Mouse (Mus musculus) lung, adult 10 weeks (tissue): ENCODE data around the gene Adipoq. TPM values are rescaled to one million over a fixed set of nuclear protein-coding genes. Genes with fewer than 3 reads are reported as not detected.

ENCODE experiments used
- polyA plus RNA-seq: library from polyadenylated mRNA; stranded (reverse); fragments of 350-450 nt; fragmentation: Illumina TruSeq; extraction: RNeasy Lipid Tissue Mini Kit (QIAGEN cat#74804); gene quantifications from one replicate; pipeline ENCODE4 v1.2.3, GENCODE M21; 2014; ENCODE audit warnings: low read depth, low replicate concordance; ENCODE audit not compliant: insufficient read depth

Adipoq gene
- 96.8 TPM for polyA plus RNA-seq

GRCm38 (mm10) chr16:23146280-23146679, at the start of gene Adipoq:
TSS of gene Adipoq (plus strand) at chr16:23146536.

GRCm38 (mm10) chr16:23107231-23107942, 38.9 kb upstream of the Adipoq start, which contains the start of gene Eif4a2:
TSS of gene Eif4a2 (plus strand) at chr16:23107444.

GRCm38 (mm10) chr16:23127673-23128375, 18.5 kb upstream of the Adipoq start, which contains the start of gene Rfc4:
TSS of gene Rfc4 (minus strand) at chr16:23127737.

Other genes with a start within 250 kb of the Adipoq start
- gene Fetub, start 228.2 kb upstream of the Adipoq start, polyA plus RNA-seq: 5.4 TPM
- gene Hrg, start 195.5 kb upstream of the Adipoq start, polyA plus RNA-seq: not detected
- gene Kng2, start 117.1 kb upstream of the Adipoq start, polyA plus RNA-seq: 0.44 TPM
- gene Kng1, start 88.7 kb upstream of the Adipoq start, polyA plus RNA-seq: not detected
- 435 TPM for gene Eif4a2, start 39.1 kb upstream of the Adipoq start, polyA plus RNA-seq
- gene Rfc4, start 18.8 kb upstream of the Adipoq start, polyA plus RNA-seq: 9.5 TPM
- 18.6 TPM for gene St6gal1, start 78.2 kb downstream of the Adipoq start, polyA plus RNA-seq